Mouse (Mus musculus) heart, adult 8-10 months (tissue): Measurements from ENCODE around the gene Lrrc8d. TPM values are rescaled to one million over a fixed set of nuclear protein-coding genes. Genes with fewer than 3 reads are reported as not detected.

Experiments
- DNase-seq: peaks from one replicate; pipeline ENCODE4 v3.0.0; 2022; ENCODE audit warnings: low spot score
- total RNA-seq, 4 experiments: library from RNA; stranded (reverse); gene quantifications; 2 replicates each; pipeline ENCODE4 v1.2.4; 2022

Gene Lrrc8d
- total RNA-seq, 4 experiments from 2014 or later = 7.2 to 11.1 (median 9.0) TPM

DNA sequence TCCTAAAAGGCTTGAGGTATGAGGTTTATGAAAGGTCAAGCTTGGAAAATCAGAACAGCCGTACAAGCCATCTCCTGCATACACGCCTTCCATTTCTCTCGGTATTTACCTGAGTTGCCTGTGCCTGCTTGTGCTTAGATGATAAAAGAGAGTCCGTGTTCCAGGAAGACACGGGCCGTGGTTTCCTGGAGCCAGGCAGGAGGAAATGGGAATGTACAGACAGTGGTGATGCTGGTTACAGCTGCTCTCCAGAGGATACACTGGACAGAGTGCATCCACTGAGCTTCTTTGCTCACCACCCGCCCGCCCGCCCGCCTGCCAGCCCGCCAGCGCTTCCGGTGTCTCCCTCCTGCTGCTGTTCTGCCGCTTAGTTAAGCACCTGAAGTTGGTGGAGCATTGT is 116.3 kb downstream of the Lrrc8d start:
- no peak for DNase-seq

DNA sequence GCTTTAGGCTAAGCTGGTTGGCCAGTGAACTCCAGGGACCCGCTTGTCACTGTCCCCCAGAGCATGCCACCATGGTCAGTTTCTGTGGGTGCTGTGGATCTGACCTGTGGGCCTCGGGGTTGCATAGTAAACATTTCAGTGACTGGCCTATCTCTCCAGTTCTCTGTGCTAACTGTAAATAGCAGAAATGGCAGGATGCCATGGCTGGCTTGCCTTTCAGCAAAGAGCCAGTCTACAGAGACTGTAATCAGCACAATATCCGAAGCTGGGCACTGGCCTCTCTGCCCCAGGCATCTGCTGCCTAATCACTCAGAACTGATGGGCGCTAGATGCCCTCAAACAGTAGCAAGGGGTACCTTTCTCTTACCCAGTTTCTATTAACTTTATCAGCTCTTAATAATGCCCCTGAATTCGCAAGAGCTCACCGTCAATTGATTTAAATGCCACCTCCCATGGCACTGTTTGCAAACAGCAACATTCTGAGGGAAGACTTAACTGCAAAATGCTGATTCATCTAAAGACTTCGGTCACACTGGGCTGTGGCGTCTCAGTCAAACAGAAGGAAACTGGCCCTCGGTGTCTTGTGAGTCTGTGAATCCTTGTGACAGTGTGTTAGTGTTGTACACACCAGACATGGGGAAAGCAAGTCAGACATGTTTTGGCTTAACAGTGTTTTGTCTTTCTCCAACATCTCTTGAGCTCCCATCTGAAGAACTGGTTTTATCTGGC is 117.6 kb downstream of the Lrrc8d start:
- no peak for DNase-seq

GRCm38 (mm10) chr5:105818411-105818810 is 118.6 kb downstream of the Lrrc8d start:
- no peak for DNase-seq

DNA sequence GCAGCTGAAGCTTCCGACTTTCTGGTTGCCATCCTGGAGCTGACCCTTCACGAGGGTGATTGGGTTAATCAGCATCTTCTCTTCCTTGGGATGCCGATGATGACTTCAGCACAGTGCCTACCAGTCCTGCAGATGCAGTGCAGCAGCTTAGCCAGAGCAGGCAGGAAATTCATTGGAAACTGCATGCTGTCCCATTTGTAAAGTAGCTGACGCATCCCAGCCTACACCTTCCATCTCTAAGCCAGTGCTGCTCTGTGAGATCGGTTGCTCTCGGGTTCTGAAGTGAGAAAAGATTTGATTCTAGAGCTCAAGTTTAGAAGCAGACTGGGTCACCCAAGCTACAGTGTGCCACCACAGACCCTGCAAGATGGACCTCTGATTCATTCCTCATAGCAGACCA is 121.6 kb downstream of the Lrrc8d start:
- no peak for DNase-seq

GRCm38 (mm10) chr5:105822521-105823498 is 123.0 kb downstream of the Lrrc8d start:
- no peak for DNase-seq

DNA sequence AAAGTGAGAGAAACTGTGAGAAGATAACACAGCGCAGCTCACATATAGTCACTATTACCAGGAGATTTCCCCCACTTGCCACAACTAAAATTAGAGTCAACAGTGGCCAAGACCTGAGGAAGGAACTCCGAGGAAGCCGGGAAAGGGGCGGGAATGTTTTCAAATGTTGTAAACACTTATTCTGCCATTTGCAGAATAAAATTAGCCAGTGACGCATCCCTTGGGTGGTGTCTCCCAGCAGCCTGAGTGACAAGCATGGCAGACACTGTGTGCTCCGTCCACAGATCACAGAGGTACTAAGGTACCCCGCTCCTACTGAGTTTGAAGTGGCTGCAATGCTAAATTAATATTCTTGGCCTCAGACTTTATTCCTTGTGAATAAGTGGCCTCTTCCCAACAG is 124.5 kb downstream of the Lrrc8d start:
- peak; percentile 69 for DNase-seq

DNA sequence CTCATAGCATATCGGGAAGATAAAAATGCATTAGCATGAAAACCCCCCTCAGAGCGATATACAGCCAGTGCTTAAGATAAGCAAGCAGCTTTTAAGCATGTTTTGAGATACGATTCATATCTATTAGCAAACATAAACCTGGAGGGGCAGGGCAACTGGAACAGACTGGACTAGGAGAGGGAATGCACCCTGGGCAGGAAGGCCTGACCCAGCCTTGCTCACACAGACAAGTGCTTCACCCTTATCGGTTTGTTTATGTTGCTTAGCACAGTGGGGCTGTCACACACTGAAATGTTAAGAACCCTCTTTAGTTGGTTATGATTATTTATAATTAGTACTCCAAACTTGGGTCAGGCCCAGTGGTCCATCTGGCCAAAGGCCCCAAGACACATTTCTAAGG is 125.1 kb downstream of the Lrrc8d start:
- no peak for DNase-seq

DNA sequence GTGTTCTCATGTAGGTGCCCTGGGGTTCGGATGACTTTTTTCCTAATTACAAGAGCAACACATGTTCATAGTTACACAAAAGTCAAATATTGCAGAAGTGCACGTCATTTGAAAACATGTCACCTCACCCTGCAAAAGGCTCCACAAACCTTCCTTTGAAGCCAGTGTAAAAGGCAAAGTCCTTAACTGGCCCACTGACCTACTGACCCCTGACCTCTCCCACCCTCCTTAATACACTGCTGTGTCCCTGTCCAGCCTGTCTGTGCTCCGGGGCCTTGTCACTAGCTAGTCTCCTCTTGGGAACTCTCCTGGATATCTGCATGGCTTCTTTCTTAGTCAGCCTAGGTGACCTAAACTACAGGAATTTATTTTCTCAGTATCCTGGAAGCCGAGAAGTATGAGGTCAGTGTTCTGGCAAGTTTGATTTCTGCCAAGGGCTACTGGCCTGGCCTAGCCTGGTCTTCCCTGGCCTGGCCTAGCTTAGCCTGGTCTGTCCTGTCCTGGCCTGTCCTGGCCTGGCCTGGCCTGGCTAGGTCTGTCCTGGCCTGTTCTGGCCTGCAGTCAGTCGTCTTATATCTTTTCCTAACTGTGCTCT is 127.2 kb downstream of the Lrrc8d start:
- DNase-seq = no peak

DNA sequence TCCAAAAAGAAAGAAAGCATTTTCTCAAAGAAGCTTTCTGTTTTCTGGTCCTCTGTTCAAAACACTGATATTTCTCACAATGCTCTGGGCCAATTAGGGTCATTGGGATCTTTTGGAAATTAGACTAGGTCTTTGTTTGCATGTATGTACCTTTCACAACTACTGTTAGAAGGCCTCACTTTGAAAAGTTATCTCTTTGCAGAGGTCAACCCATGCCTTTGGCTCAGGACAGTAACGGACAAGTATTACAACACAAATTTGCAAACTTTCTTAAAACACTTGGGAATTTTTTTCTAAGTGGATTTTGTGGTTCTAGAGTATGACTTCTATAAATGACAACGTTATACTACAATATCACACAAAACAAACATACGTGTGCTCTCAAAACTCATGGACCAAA is 128.3 kb downstream of the Lrrc8d start:
- DNase-seq = no peak

- no peak for DNase-seq
Observed at GRCm38 (mm10) chr5:105829008-105829586, 129.3 kb downstream of the Lrrc8d start.

DNA sequence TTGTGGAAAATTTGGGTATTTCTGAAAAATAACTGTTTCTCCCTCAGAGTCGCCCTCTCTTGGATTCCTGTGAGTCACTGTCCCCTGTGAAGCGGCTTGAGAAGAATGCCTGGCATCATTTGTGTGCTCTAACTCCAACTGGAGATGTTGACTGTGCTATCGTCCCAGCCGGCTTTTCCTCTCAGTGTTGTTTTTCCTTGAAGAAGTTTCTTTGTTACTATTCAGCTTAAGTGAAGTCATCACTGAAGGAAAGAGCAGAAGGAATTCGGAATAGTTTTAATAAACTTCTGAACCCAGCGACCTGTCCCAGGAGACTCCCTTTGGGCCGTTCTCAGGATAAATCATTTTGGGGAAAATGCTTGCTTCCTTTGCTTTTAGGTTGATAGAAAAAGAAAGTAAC is 132.4 kb downstream of the Lrrc8d start:
- DNase-seq = peak; percentile 50

- DNase-seq = no peak
Observed at GRCm38 (mm10) chr5:105833923-105834322, 134.2 kb downstream of the Lrrc8d start.

DNA sequence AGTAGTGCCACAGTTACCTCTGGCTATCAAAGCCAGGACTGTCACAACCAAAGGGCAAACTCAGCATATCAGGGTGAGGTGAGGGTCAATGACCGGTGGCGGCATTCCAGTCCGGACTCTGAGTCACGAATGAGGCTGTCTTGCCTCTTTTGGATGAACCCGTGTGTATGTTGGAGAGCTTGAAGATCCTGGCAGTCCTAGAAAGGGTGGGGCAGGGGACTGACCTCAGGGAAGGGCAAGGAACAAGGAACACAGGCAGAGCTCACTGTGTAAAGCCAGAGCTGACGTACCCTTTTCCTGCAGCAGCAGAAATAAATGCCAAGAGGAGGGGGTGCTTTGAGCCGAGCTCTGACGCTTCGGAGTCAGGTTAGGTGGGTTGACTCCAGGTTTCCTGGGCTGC is 136.2 kb downstream of the Lrrc8d start:
- DNase-seq = peak; percentile 60

- no peak for DNase-seq
Observed at GRCm38 (mm10) chr5:105839740-105840310, 140.1 kb downstream of the Lrrc8d start.

- no peak for DNase-seq
Observed at GRCm38 (mm10) chr5:105844044-105844753, 144.4 kb downstream of the Lrrc8d start.

DNA sequence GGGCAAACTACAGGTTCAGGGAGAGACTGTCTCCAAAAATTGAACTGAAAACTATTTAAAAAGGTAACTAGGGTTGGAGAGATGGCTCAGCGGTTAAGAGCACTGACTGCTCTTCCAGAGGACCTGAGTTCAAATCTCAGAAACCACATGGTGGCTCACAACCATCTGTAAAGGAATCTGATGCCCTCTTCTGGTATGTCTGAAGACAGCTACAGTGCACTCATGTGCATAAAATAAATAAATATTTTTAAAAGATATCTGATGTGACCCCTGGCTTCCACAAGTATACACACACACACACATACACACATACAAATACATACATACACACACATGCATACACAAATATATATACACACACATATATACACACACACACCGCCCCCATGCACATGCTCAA is 145.3 kb downstream of the Lrrc8d start:
- no peak for DNase-seq

- no peak for DNase-seq
Observed at GRCm38 (mm10) chr5:105847726-105848125, 148.0 kb downstream of the Lrrc8d start.

DNA sequence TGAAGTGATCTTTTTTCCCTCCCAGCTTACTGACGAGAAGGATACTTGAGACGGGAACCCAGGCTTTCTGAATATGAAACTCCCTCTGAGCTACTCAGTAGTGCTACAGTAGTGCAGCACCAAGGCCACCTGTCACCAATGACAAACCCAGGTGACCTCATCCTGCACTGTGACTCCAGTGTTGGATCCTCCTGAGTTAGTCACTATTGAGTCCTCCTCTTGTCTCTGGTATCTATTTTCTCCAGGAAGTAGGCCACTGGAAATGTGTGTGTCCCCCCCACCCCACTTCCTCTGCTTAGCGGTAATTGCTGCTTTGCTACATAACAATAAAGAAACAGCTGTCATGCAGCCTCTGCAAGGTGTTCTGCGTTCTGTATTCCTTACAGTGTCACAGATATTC is 149.5 kb downstream of the Lrrc8d start:
- no peak for DNase-seq

- no peak for DNase-seq
Observed at GRCm38 (mm10) chr5:105849643-105850042, 149.9 kb downstream of the Lrrc8d start.

GRCm38 (mm10) chr5:105853271-105853670 is 153.5 kb downstream of the Lrrc8d start:
- DNase-seq = no peak

DNA sequence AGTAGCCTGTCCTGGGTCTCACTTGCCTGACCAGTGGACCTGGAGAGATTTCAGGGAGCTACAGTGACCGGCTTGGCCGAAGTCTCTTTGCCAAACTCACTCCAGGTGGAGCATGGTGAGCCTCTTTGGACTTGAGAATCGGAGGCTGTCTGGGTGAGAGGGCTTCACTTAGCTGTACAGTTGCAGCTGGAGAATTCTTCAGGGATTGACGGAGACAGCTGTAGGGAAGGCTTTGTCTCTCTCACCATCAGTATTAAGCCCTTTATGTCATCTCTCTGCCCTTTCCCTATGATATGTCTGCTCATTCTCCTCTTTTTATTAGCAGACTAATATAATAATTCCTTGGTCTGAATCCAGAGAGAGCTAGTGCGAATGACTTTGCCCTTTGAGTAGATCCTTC is 157.7 kb downstream of the Lrrc8d start:
- DNase-seq = no peak
